Mouse (Mus musculus) cerebellum, adult 2 months (tissue): Measurements from ENCODE around the gene Cachd1. TPM values are rescaled to one million over a fixed set of nuclear protein-coding genes. Genes with fewer than 3 reads are reported as not detected.

Experiments used
- DNase-seq, 2 experiments: peaks; one replicate each; pipeline ENCODE4 v3.0.0; 2021
- H3K27ac ChIP-seq: fragments of 200-500 bp; 2 replicates; pipeline ENCODE4 v1.5.1; 2012; ENCODE audit warnings: low read length, control low read depth, inconsistent platforms; ENCODE audit not compliant: insufficient read depth
- H3K27me3 ChIP-seq: fragments of 200-500 bp; 2 replicates; pipeline ENCODE4 v1.6.1; 2012; ENCODE audit warnings: inconsistent platforms, mild to moderate bottlenecking, low read length, moderate library complexity; ENCODE audit not compliant: control insufficient read depth, insufficient read depth
- H3K4me1 ChIP-seq: fragments of 200-500 bp; 2 replicates; pipeline ENCODE4 v1.6.1; 2011; ENCODE audit warnings: low read length; ENCODE audit not compliant: control insufficient read depth, insufficient read depth
- H3K4me3 ChIP-seq: fragments of 200-500 bp; replicated peaks from 2 replicates; pipeline ENCODE3; 2011; ENCODE audit warnings: mild to moderate bottlenecking, low read depth, low read length, control low read depth; ENCODE audit not compliant: insufficient read depth
- CTCF ChIP-seq: fragments of 200-500 bp; IDR thresholded peaks from 2 replicates; pipeline ENCODE4 v1.5.1; 2011; ENCODE audit warnings: low read depth, mild to moderate bottlenecking, control low read depth, low read length, moderate library complexity, borderline replicate concordance; ENCODE audit not compliant: insufficient read depth
- POLR2A ChIP-seq: fragments of 200-500 bp; IDR thresholded peaks from 2 replicates; pipeline ENCODE4 v1.6.1; 2011; ENCODE audit warnings: low read length, control low read depth, borderline replicate concordance; ENCODE audit not compliant: insufficient read depth
- WGBS: fragments of 180-500 bp; shearing (Covaris S2); methylation state at CpG from one replicate; pipeline ENCODE4 v1.1.7; 2018; 5-methylcytosine and 5-hydroxymethylcytosine counted together
- polyA plus RNA-seq: library from polyadenylated mRNA; depleted of rRNA; stranded (reverse); fragments of >200 nt; gene quantifications from 2 replicates; pipeline ENCODE4 v1.2.3, GENCODE M21; 2012; rRNA removed

The Cachd1 gene
- polyA plus RNA-seq, 1 experiment: 41.4 TPM

DNA sequence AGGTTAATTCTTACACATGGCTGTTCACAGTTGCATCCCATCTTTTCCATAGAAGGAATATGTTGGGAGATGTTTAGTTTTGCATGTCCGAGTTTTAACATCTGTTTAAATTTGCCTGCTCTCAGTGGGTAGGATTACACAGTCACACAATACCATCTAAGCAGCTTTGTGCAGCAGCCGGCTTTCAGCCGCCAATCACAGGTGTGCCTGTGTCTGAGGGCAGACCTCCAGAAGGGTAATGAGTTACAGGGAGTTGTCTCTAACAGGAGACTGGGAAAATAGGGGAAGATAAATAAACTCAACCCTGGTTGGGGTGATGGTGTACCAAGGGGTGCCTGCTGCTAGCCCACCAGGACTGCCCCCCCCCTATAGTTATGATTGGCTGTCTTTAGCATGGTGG is 299.9 kb downstream of the Cachd1 start:
- Histone ChIP-seq H3K4me1 (no peaks in the 10 kb centered on the region; the same call in 1 of the 2 replicates), H3K4me3 (no peak overlapping the region), H3K27me3 (no peaks in the 10 kb centered on the region), H3K27ac (no peak overlapping the region)
- TF ChIP-seq POLR2A (no peak), CTCF (no peak)
- no peak for DNase-seq
- 48% methylated on average over 3 of the region's 3 CpGs for WGBS

Other genes with a start within 250 kb of the Cachd1 start
- not detected in 2 replicates for gene Gm10577, start 244.0 kb downstream of the Cachd1 start, polyA plus RNA-seq